Mouse (Mus musculus): ENCODE measurements at regions not wholly inside any gene's neighbourhood (a gene's known extent, or its start where the extent isn't known, plus 50 kb on each side); places are given as distances from the start of the nearest gene placed in this dataset.
"Not testable (repeated sequence)": the region's sequence is repeated elsewhere in the genome, so short reads cannot be mapped to it uniquely, and the experiment has no call there.

DNA sequence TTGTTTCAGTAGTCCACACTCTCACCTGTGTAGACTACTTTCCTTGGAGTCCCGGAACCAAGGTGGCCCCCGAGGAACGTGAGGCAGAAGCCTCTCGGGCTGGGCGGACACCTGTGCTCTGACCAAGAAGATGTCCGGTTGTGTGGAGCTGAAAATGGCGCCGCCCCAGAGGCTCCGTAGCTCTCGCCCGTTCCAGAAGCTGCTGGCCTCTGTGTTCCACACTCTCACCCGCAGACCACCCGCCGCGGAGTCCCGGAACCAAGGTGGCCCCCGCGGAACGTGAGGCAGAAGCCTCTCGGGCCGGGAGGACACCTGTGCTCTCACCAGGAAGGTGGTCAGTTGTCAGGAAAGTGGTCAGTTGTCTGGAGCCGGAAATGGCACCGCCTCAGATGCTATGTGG is 213.3 kb downstream of the Basp1 start:
- ATAC-seq (ENCODE audit: insufficient number of reproducible peaks, low FRiP score); H3K9me3 ChIP-seq (replicated peaks): not testable (repeated sequence)
- 82% methylated on average over 23 of the region's 23 CpGs for WGBS

DNA sequence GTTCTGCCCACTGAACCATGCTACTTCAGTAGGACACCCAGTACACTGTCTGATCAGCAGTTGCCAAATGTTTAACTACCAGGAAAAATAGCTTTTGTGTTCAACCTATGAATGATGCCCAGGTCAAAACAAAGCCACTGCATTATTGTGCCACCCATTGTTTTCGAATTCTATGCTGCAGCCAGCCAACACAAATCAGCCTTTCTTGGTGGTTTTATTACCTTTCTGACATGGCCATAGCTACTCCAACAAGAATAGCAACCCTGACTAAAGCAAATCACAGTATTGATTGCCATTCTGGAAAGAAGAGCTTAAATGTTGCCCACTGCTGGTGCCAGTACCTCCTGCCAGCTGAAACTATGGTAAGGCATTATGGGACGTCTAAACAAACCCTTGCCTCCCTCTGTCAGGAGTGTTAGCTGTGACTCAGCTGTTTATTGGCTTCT is 225.7 kb downstream of the Basp1 start:
- ATAC-seq (ENCODE audit: insufficient number of reproducible peaks, low FRiP score) = no peak
- H3K4me2 ChIP-seq = no peak overlapping the region
- H3K36me3 ChIP-seq = no peaks in the 10 kb centered on the region
- no peaks in the 10 kb centered on the region for H3K4me1 ChIP-seq (replicated peaks)
- WGBS = 66% methylated on average over 2 of the region's 2 CpGs
- no peak overlapping the region for H3K27ac ChIP-seq (ENCODE audit: poor library complexity, severe bottlenecking)
- no peak overlapping the region for H3K4me3 ChIP-seq
- H3K27me3 ChIP-seq (replicated peaks) = no peaks in the 10 kb centered on the region
- H3K9me3 ChIP-seq (replicated peaks) = no peaks in the 10 kb centered on the region
- H3K9ac ChIP-seq = no peak overlapping the region

More for the DNA sequence above, 213.3 kb downstream of the Basp1 start:
- not testable (repeated sequence) for H3K9ac ChIP-seq; H3K4me2 ChIP-seq; H3K27ac ChIP-seq (ENCODE audit: poor library complexity, severe bottlenecking); H3K27me3 ChIP-seq (replicated peaks); H3K36me3 ChIP-seq; H3K4me1 ChIP-seq (replicated peaks); H3K4me3 ChIP-seq

DNA sequence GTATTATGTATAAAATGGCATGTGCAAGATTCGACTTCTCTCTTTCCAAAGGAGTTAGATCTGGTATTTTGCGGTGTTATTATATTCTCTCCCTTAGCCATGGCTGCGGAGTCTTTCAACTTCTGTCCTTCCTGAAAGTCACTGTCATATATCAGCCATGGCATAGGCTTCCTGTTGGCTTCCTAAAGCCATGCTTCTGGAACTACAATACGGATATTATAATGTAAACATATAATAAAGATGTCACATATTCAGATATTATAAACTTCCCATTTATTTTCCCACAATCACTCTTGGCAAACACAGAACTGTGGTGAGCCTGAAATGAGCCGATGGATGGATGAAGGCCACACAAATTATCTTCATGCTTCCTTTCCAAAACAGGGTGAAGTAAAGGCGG is 240.8 kb downstream of the Basp1 start:
- Histone ChIP-seq H3K4me2 (no peak overlapping the region), H3K9me3 (replicated peaks) (no peaks in the 10 kb centered on the region), H3K4me1 (replicated peaks) (no peaks in the 10 kb centered on the region), H3K4me3 (no peak overlapping the region), H3K36me3 (no peaks in the 10 kb centered on the region), H3K27ac (ENCODE audit: poor library complexity, severe bottlenecking) (no peak overlapping the region), H3K27me3 (replicated peaks) (no peaks in the 10 kb centered on the region), H3K9ac (no peak overlapping the region)
- ATAC-seq (ENCODE audit: insufficient number of reproducible peaks, low FRiP score) = no peak
- WGBS = 78% methylated on average over 6 of the region's 6 CpGs

DNA sequence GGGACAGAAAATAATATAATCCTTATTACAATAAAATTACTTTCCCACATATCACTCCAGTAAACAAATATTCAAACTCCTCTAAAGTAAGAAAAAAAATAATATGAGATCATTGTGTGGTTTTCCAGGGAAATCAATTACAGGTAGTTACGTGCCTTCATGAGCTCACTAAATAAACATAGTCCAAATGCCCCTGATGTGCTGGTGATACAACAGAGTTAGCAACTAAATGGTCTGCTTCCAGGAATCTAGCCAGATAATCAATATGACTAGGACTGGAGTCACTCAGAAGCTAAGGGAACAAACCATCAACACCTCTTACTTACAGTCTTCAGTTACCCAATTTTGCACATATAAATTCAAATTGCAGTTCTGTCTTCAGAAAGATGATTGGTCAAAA is 267.2 kb downstream of the Basp1 start:
- Histone ChIP-seq H3K27ac (ENCODE audit: poor library complexity, severe bottlenecking) (no peak overlapping the region), H3K4me1 (replicated peaks) (no peaks in the 10 kb centered on the region), H3K36me3 (no peaks in the 10 kb centered on the region), H3K4me2 (no peak overlapping the region), H3K9ac (no peak overlapping the region), H3K27me3 (replicated peaks) (no peaks in the 10 kb centered on the region), H3K9me3 (replicated peaks) (no peaks in the 10 kb centered on the region), H3K4me3 (no peak overlapping the region)
- WGBS = 76% methylated on average over 1 of the region's 1 CpGs
- no peak for ATAC-seq (ENCODE audit: insufficient number of reproducible peaks, low FRiP score)

DNA sequence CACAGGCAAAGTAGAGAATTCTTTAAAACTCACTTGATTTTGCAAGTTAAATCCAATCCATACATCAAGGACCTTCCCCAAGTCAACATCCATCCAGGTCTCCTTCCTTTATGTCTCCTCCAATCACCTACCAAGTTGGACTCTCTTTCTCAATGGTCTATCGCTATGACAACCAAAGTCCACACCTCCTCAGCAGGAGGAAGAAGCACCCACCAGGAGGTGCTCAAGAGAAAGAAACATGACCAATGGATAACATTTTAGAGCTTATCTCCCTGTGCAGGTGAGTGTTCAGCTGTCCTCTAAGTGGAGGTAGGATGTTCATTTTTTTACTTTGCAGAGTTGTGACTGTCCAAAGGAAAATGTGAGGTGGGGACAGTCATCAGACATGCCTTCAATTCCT is 269.3 kb downstream of the Basp1 start:
- H3K9ac ChIP-seq = no peak overlapping the region
- WGBS = 67% methylated on average over 1 of the region's 1 CpGs

DNA sequence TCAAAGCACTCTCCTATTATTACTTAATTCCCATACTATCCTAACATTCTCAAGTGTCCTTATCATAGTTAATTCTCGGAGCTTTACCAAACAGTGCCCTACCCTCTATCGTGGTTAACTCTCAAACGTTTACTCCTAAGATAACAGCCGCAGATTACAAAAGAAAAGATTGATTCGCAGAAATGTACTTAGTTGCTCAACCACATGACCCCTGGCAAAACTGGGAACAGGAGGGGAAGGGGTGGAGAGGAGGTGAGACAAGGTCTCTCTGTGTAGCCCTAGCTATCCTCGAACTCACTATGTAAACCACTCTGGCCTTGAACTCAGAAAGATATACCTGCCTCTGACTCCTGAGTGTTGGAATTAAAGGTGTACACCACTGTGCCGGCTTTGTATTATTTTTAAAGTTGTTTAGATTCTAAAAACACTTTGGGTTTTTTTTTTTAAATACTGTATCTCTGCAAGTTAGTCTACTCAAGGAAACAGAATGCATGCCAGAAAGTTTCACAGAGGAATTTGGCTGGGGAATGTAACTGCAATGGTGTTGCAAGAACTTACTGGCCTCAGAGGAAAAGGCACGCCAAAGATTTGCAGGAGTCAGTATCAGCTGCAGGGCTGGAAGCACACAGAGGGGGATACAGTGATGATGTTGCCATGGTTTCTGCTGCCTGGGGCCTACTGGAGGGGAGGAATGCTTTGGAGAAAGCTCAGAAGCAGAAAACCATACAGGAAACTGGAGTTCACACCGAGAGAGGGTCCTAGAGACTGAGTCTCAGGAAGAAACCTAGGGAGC is 273.0 kb downstream of the Basp1 start:
- ATAC-seq (ENCODE audit: insufficient number of reproducible peaks, low FRiP score) = no peak
- no peaks in the 10 kb centered on the region for H3K27me3 ChIP-seq (replicated peaks)
- H3K4me1 ChIP-seq (replicated peaks) = 0 out of 2 replicates have a peak, but pooled peaks cover 4% of the 10 kb centered on the region
- H3K36me3 ChIP-seq = no peaks in the 10 kb centered on the region
- H3K9me3 ChIP-seq (replicated peaks) = no peaks in the 10 kb centered on the region
- H3K9ac ChIP-seq = no peak overlapping the region
- H3K27ac ChIP-seq (ENCODE audit: poor library complexity, severe bottlenecking) = no peak overlapping the region
- no peak overlapping the region for H3K4me2 ChIP-seq
- 46% methylated on average over 9 of the region's 9 CpGs for WGBS
- no peak overlapping the region for H3K4me3 ChIP-seq

More for the DNA sequence above, 269.3 kb downstream of the Basp1 start:
- Histone ChIP-seq H3K27ac (ENCODE audit: poor library complexity, severe bottlenecking) (no peak overlapping the region), H3K4me1 (replicated peaks) (0 out of 2 replicates have a peak, but pooled peaks cover 4% of the 10 kb centered on the region), H3K4me2 (no peak overlapping the region), H3K9me3 (replicated peaks) (no peaks in the 10 kb centered on the region), H3K36me3 (no peaks in the 10 kb centered on the region), H3K27me3 (replicated peaks) (no peaks in the 10 kb centered on the region), H3K4me3 (no peak overlapping the region)
- ATAC-seq (ENCODE audit: insufficient number of reproducible peaks, low FRiP score) = no peak

DNA sequence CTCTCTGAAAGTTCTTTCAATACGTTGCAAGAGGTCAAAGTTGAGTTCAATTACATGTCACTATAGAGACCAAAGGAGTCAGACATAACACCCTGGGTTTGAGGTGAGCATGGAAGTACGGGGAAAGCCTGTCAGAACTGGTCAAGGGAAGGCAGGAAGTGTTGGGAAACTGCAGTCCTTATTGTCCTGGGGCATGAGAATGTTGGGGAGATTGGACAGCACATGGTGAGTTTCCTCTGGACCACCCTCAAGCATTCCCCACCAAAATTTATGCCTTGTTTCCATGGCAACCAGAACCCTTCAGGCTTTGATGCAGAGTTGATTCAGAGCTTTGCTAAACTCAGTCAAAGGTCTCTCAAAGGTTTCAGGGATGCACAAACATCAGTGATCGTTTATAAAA is 276.5 kb downstream of the Basp1 start:
- no peak for ATAC-seq (ENCODE audit: insufficient number of reproducible peaks, low FRiP score)
- 0 out of 2 replicates have a peak, but pooled peaks cover 4% of the 10 kb centered on the region for H3K4me1 ChIP-seq (replicated peaks)
- H3K36me3 ChIP-seq = no peaks in the 10 kb centered on the region
- H3K27ac ChIP-seq (ENCODE audit: poor library complexity, severe bottlenecking) = no peak overlapping the region
- 62% methylated on average over 3 of the region's 3 CpGs for WGBS
- no peaks in the 10 kb centered on the region for H3K9me3 ChIP-seq (replicated peaks)
- H3K4me3 ChIP-seq = no peak overlapping the region
- H3K4me2 ChIP-seq = no peak overlapping the region
- no peak overlapping the region for H3K9ac ChIP-seq
- no peaks in the 10 kb centered on the region for H3K27me3 ChIP-seq (replicated peaks)

DNA sequence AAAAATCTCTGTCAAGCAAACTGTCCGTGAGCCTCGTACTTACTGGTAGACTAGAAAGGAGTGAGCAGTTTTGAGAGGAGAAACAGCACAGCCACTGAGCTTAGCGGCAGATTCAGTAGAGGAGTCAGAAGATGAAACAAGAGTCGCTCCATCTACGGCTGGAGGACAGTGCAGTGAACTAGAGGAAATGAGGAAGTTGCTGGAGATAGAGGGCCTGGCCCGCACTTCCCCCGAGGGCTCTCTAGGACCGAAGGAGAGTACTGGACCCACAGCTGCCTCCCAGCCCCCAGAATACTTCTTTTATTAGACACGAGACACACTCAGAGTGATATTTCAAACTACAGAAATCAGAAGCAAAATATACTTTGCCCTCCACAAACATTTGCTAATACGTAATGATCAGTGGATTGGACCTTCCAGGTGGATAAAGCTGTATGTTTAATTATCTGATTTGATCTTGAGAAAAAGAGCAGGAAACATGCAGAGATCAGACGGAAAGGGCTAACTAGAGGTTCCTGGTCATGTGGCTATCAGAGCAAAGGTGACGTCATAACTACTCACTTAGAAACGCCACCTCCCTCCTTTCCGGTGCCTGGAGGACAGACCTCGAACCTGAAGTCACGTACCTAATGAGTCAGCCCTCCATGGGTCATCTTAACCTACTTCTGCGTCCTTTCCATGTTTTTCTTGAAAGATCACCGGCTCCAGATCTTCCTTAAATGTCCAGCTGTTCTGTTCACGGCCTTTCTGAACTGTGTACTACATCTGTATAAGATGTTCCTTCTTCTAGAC is 277.9 kb downstream of the Basp1 start:
- Histone ChIP-seq H3K9ac (no peak overlapping the region), H3K4me3 (no peak overlapping the region), H3K9me3 (replicated peaks) (no peaks in the 10 kb centered on the region), H3K27ac (ENCODE audit: poor library complexity, severe bottlenecking) (no peak overlapping the region), H3K36me3 (no peaks in the 10 kb centered on the region), H3K27me3 (replicated peaks) (no peaks in the 10 kb centered on the region), H3K4me2 (no peak overlapping the region), H3K4me1 (replicated peaks) (no peaks in the 10 kb centered on the region)
- WGBS = 72% methylated on average over 19 of the region's 19 CpGs
- no peak for ATAC-seq (ENCODE audit: insufficient number of reproducible peaks, low FRiP score)

DNA sequence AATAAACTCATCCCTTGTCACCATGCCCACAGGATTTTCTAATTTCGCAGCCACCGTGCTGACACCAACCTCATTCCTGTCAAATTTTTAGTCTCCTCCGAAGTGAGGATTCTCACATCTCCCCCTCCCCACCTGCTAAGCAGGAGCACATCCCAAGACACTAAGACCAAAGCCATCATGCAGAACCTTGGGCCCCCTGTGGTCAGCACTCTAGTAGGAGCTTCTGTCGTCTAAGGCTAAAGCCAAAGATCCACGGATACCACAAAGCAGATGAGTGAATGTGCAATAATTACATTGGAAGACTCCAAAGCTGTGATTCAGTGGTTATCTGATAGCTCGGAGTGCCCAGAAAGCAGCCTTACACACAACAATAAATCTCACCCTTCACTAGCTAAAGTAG is 283.5 kb downstream of the Basp1 start:
- Histone ChIP-seq H3K36me3 (no peaks in the 10 kb centered on the region), H3K4me3 (no peak overlapping the region), H3K9ac (no peak overlapping the region), H3K4me1 (replicated peaks) (no peaks in the 10 kb centered on the region), H3K27me3 (replicated peaks) (no peaks in the 10 kb centered on the region), H3K27ac (ENCODE audit: poor library complexity, severe bottlenecking) (no peak overlapping the region), H3K9me3 (replicated peaks) (no peaks in the 10 kb centered on the region), H3K4me2 (no peak overlapping the region)
- ATAC-seq (ENCODE audit: insufficient number of reproducible peaks, low FRiP score) = no peak
- WGBS = 73% methylated on average over 6 of the region's 6 CpGs

DNA sequence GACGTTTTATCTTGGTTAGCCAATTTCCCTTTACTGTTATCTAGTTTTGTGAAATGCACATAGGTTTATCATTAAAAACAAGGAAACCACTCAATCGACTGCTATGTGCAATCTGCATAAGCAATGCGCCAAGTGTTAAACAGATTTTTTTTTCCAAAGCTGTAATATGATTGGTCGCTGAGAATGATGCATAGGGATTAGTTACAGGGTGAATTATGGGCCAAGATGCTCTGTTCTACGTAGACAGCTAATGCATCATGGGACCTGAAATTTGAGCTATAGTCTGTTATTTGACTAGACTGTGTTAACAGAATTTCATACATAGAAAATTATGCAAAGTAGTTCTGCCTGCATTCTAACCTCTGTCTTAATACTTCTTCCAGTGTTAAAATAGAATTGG is 284.0 kb downstream of the Basp1 start:
- WGBS = 70% methylated on average over 5 of the region's 5 CpGs

DNA sequence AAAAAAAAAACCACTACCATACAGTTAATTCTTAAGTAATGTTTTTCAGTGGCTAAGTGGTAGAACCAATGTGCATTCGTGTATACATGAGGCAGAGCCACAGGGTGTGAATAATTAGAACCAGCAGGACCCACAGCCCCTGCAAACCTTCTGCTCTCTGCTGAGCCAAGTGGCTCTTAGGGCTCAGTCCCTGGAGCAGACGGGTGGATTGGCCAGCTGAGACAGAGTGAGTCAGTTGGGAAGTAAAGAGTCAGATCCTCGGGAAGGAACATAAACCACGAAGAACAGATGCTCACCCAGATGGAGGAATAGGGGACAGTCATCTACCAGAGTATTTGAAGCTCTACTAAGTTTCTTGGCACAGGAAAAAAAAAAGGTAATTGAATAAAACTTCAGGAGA is 293.1 kb downstream of the Basp1 start:
- Histone ChIP-seq H3K4me1 (replicated peaks) (no peaks in the 10 kb centered on the region), H3K9me3 (replicated peaks) (no peaks in the 10 kb centered on the region), H3K9ac (no peak overlapping the region), H3K4me2 (no peak overlapping the region), H3K27ac (ENCODE audit: poor library complexity, severe bottlenecking) (no peak overlapping the region), H3K4me3 (no peak overlapping the region), H3K36me3 (no peaks in the 10 kb centered on the region), H3K27me3 (replicated peaks) (no peaks in the 10 kb centered on the region)
- 62% methylated on average over 4 of the region's 4 CpGs for WGBS
- no peak for ATAC-seq (ENCODE audit: insufficient number of reproducible peaks, low FRiP score)

More for the DNA sequence above, 284.0 kb downstream of the Basp1 start:
- no peaks in the 10 kb centered on the region for H3K36me3 ChIP-seq
- no peak overlapping the region for H3K9ac ChIP-seq
- H3K27me3 ChIP-seq (replicated peaks) = no peaks in the 10 kb centered on the region
- H3K4me1 ChIP-seq (replicated peaks) = no peaks in the 10 kb centered on the region
- H3K27ac ChIP-seq (ENCODE audit: poor library complexity, severe bottlenecking) = no peak overlapping the region
- no peaks in the 10 kb centered on the region for H3K9me3 ChIP-seq (replicated peaks)
- ATAC-seq (ENCODE audit: insufficient number of reproducible peaks, low FRiP score) = no peak
- no peak overlapping the region for H3K4me3 ChIP-seq
- H3K4me2 ChIP-seq = no peak overlapping the region
